Mouse (Mus musculus) CH12.LX (cell line): ENCODE data around the gene Lrrc8b. TPM values are rescaled to one million over a fixed set of nuclear protein-coding genes. Genes with fewer than 3 reads are reported as not detected.

ENCODE experiments used
- DNase-seq: peaks from one replicate; pipeline ENCODE4 v3.0.0-alpha.2; 2013; ENCODE audit errors: extremely low read depth
- H3K27ac ChIP-seq: 2 replicates; pipeline ENCODE4 v1.5.1; 2012; ENCODE audit warnings: low read depth, mild to moderate bottlenecking, control low read depth, moderate library complexity; ENCODE audit not compliant: insufficient read depth
- H3K27me3 ChIP-seq: replicated peaks from 2 replicates; pipeline ENCODE3; 2012; ENCODE audit warnings: inconsistent platforms
- H3K36me3 ChIP-seq, 2 experiments: replicated peaks in 1 of 2; 2 replicates each; pipeline versions ENCODE3 to v1.6.1; 2012; ENCODE audit warnings: inconsistent platforms in 1 of 2, low read length in 1 of 2, mild to moderate bottlenecking in 1 of 2, mixed read lengths in 1 of 2, moderate library complexity in 1 of 2; ENCODE audit not compliant: control insufficient read depth in 1 of 2, insufficient read depth in 1 of 2
- H3K4me1 ChIP-seq, 2 experiments: 2 replicates each; pipeline ENCODE4 v1.6.1; 2012; ENCODE audit warnings: inconsistent platforms in 1 of 2, moderate library complexity in 1 of 2; ENCODE audit not compliant: insufficient read depth in 2 of 2, control insufficient read depth in 1 of 2
- H3K4me2 ChIP-seq: 2 replicates; pipeline ENCODE4 v1.6.1; 2012; ENCODE audit warnings: low read depth, mild to moderate bottlenecking, control low read depth; ENCODE audit not compliant: poor library complexity, insufficient read depth, severe bottlenecking
- H3K4me3 ChIP-seq, 3 experiments: fragments of 150-350 bp in 1 of 3; sonication (generic) in 1 of 3; replicated peaks in 1 of 3; 2 replicates each; pipeline versions ENCODE3 to v1.5.1; 2011 to 2012; ENCODE audit warnings: low read depth in 2 of 3, low read length in 2 of 3, mild to moderate bottlenecking in 2 of 3, moderate library complexity in 2 of 3, control low read depth in 1 of 3, improper control_type of control experiment in 1 of 3, inconsistent platforms in 1 of 3, mixed read lengths in 1 of 3; ENCODE audit not compliant: poor library complexity in 1 of 3
- H3K79me2 ChIP-seq: replicated peaks from 2 replicates; pipeline ENCODE4 v1.6.1; 2012; ENCODE audit warnings: mild to moderate bottlenecking, moderate library complexity; ENCODE audit not compliant: control insufficient read depth, poor library complexity, insufficient read depth, severe bottlenecking; ENCODE audit errors: extremely low read depth
- H3K9ac ChIP-seq: 2 replicates; pipeline ENCODE4 v1.6.1; 2012; ENCODE audit warnings: low read depth, mild to moderate bottlenecking, control low read depth, moderate library complexity; ENCODE audit not compliant: insufficient read depth
- H3K9me3 ChIP-seq: replicated peaks from 2 replicates; pipeline ENCODE3; 2012; ENCODE audit warnings: low read length, inconsistent platforms, mixed read lengths
- CHD1 ChIP-seq: IDR thresholded peaks from 2 replicates; pipeline ENCODE4 v1.6.1; 2012; ENCODE audit warnings: low read depth, low read length, improper control_type of control experiment, inconsistent platforms
- CTCF ChIP-seq, 2 experiments: IDR thresholded peaks in 1 of 2; conservative IDR thresholded peaks in 1 of 2; 2 replicates each; pipeline ENCODE4 v1.5.1; 2011 to 2012; ENCODE audit warnings: low read depth in 2 of 2, low read length in 2 of 2, improper control_type of control experiment in 1 of 2, inconsistent platforms in 1 of 2, mild to moderate bottlenecking in 1 of 2, moderate library complexity in 1 of 2
- EP300 ChIP-seq: IDR thresholded peaks from 2 replicates; pipeline ENCODE4 v1.6.1; 2011; ENCODE audit warnings: low read length, improper control_type of control experiment
- ETS1 ChIP-seq: conservative IDR thresholded peaks from 2 replicates; pipeline ENCODE4 v1.6.1; 2012; ENCODE audit warnings: low read depth, mild to moderate bottlenecking, inconsistent platforms, low read length, improper control_type of control experiment, moderate library complexity
- JUN ChIP-seq: IDR thresholded peaks from 2 replicates; pipeline ENCODE4 v1.6.1; 2011; ENCODE audit warnings: low read depth, mild to moderate bottlenecking, low read length, improper control_type of control experiment, moderate library complexity; ENCODE audit not compliant: insufficient read depth
- JUND ChIP-seq: conservative IDR thresholded peaks from 2 replicates; pipeline ENCODE4 v1.6.1; 2011; ENCODE audit warnings: low read depth, low read length, improper control_type of control experiment
- MAFK ChIP-seq: IDR thresholded peaks from 2 replicates; pipeline ENCODE4 v1.6.1; 2011; ENCODE audit warnings: low read length, improper control_type of control experiment; ENCODE audit not compliant: insufficient replicate concordance
- MAX ChIP-seq: IDR thresholded peaks from 2 replicates; pipeline ENCODE4 v1.6.1; 2011; ENCODE audit warnings: low read length, improper control_type of control experiment
- MEF2A ChIP-seq: IDR thresholded peaks from 2 replicates; pipeline ENCODE4 v1.6.1; 2014; ENCODE audit warnings: low read depth, mild to moderate bottlenecking, inconsistent platforms, low read length, improper control_type of control experiment, borderline replicate concordance
- MXI1 ChIP-seq: IDR thresholded peaks from 2 replicates; pipeline ENCODE4 v1.6.1; 2011; ENCODE audit warnings: mild to moderate bottlenecking, low read depth, low read length, improper control_type of control experiment
- MYC ChIP-seq: IDR thresholded peaks from 2 replicates; pipeline ENCODE4 v1.6.1; 2011; ENCODE audit warnings: low read depth, mild to moderate bottlenecking, improper control_type of control experiment, low read length
- NRF1 ChIP-seq: IDR thresholded peaks from 2 replicates; pipeline ENCODE4 v1.6.1; 2014; ENCODE audit warnings: low read depth, mild to moderate bottlenecking, inconsistent platforms, low read length, improper control_type of control experiment, moderate library complexity
- PAX5 ChIP-seq: IDR thresholded peaks from 2 replicates; pipeline ENCODE4 v1.6.1; 2012; ENCODE audit warnings: low read length, inconsistent platforms, mixed read lengths
- RAD21 ChIP-seq: IDR thresholded peaks from 2 replicates; pipeline ENCODE4 v1.6.1; 2011; ENCODE audit warnings: low read depth, mild to moderate bottlenecking, low read length, improper control_type of control experiment, moderate library complexity
- SMC3 ChIP-seq: IDR thresholded peaks from 2 replicates; pipeline ENCODE4 v1.6.1; 2011; ENCODE audit warnings: low read depth, low read length, improper control_type of control experiment
- USF2 ChIP-seq: conservative IDR thresholded peaks from 2 replicates; pipeline ENCODE4 v1.6.1; 2011; ENCODE audit warnings: low read depth, low read length, improper control_type of control experiment
- ZC3H11A ChIP-seq: IDR thresholded peaks from 2 replicates; pipeline ENCODE4 v1.6.1; 2012; ENCODE audit warnings: low read depth, mild to moderate bottlenecking, inconsistent platforms, low read length, improper control_type of control experiment
- dilution Hi-C: fragments of 300-500 bp; cut with MboI; formaldehyde crosslinking; loops from 2 replicates; pipeline ENCODE4 v1.14.3; 2020; ENCODE audit warnings: low sequenced_read_pairs; ENCODE audit not compliant: extremely low pct_unique_long_range_greater_than_20kb, extremely low pct_ligation_motif_present
- in situ Hi-C: fragments of 300-500 bp; cut with MboI; formaldehyde crosslinking; loops from 3 replicates; pipeline ENCODE4 v1.14.3; 2019; ENCODE audit warnings: low sequenced_read_pairs, low pct_ligation_motif_present, low pct_unique_long_range_greater_than_20kb, mixed read lengths
- polyA plus RNA-seq: library from polyadenylated mRNA; unstranded; fragments of >175 nt; gene quantifications from 2 replicates; pipeline ENCODE4 v1.2.1, GENCODE M21; 2012; ENCODE audit warnings: low read depth; ENCODE audit not compliant: insufficient read length
- total RNA-seq, 2 experiments: library from RNA; depleted of rRNA; stranded (reverse); fragments of 300-350 nt in 1 of 2; fragments of >200 nt in 1 of 2; gene quantifications; 2 replicates each; pipeline ENCODE4 v1.2.3; 2012 to 2014

The Lrrc8b gene
- total and polyA plus RNA-seq, 3 experiments: 0.21 to 0.40 (median 0.40) TPM

- no peaks in the 10 kb centered on the region for H3K9me3 ChIP-seq
- in situ Hi-C loops: loop anchor here (10.0 kb wide), 1 partner anchor 283 kb away; no protein-coding TSS in a partner anchor
- peaks cover 0 to 15% of the 10 kb centered on the region in 2 experiments; a peak in 2 of 4 replicates for H3K4me1 ChIP-seq
- no peak overlapping the region for H3K4me3 ChIP-seq
- DNase-seq: no peak
- no peak overlapping the region for H3K9ac ChIP-seq
- no peaks in the 10 kb centered on the region for H3K27me3 ChIP-seq
- H3K36me3 ChIP-seq: no peaks in the 10 kb centered on the region
- no peak for TF ChIP-seq SMC3
- TF ChIP-seq EP300: no peak
- no peak for TF ChIP-seq MAFK
- TF ChIP-seq ETS1: no peak
- TF ChIP-seq USF2: no peak
- TF ChIP-seq MYC: no peak
- no peaks in the 10 kb centered on the region for H3K79me2 ChIP-seq
- H3K27ac ChIP-seq: no peak overlapping the region
- dilution Hi-C loops: no loop called here
- no peak overlapping the region for H3K4me2 ChIP-seq
Observed at GRCm38 (mm10) chr5:105401536-105401935, 14.0 kb upstream of the Lrrc8b start.

GRCm38 (mm10) chr5:105404961-105405360 is 10.6 kb upstream of the Lrrc8b start:
- H3K4me2 ChIP-seq: peak overlapping the region; percentile 23; the same call in 1 of the 2 replicates
- H3K9ac ChIP-seq: no peak overlapping the region
- H3K27ac ChIP-seq: no peak overlapping the region
- no peaks in the 10 kb centered on the region for H3K27me3 ChIP-seq
- peak; percentile 72 for DNase-seq
- no peak overlapping the region for H3K4me3 ChIP-seq
- no peak for TF ChIP-seq PAX5
- peak; percentile 33; the same call in 1 of the 2 replicates for TF ChIP-seq MAX
- peak; percentile 85; the same call in 1 of the 2 replicates for TF ChIP-seq ZC3H11A
- peak; percentile 87 for TF ChIP-seq SMC3
- no peak for TF ChIP-seq MXI1
- 0 out of 2 replicates have a peak, but pooled peaks have one; percentile 8 for TF ChIP-seq MEF2A
- no peak for TF ChIP-seq JUN
- TF ChIP-seq JUND: 0 out of 2 replicates have a peak, but pooled peaks have one; percentile 15
- TF ChIP-seq NRF1: no peak
- TF ChIP-seq CHD1: no peak
- peak; percentile 69 to 94 for TF ChIP-seq CTCF (conservative IDR thresholded peaks at IDR 0.05 in 1 of 2, IDR thresholded peaks at IDR 0.05 in 1 of 2; ENCODE audit: low read depth in 2 of 2, low read length in 2 of 2)
- peak; percentile 95 for TF ChIP-seq RAD21
- peaks cover 0 to 26% of the 10 kb centered on the region in 2 experiments; a peak in 2 of 4 replicates for H3K4me1 ChIP-seq
- in situ Hi-C loops (loop anchor here (5.0 to 10.0 kb wide), 4 partner anchors 92 to 467 kb away; no protein-coding TSS in a partner anchor), dilution Hi-C loops (no loop called here)
- H3K36me3 ChIP-seq: no peaks in the 10 kb centered on the region
- no peaks in the 10 kb centered on the region for H3K9me3 ChIP-seq
- no peaks in the 10 kb centered on the region for H3K79me2 ChIP-seq
